Comparison of ENCODE assay signal across 18 mouse cellular contexts in the genomic region with DNA sequence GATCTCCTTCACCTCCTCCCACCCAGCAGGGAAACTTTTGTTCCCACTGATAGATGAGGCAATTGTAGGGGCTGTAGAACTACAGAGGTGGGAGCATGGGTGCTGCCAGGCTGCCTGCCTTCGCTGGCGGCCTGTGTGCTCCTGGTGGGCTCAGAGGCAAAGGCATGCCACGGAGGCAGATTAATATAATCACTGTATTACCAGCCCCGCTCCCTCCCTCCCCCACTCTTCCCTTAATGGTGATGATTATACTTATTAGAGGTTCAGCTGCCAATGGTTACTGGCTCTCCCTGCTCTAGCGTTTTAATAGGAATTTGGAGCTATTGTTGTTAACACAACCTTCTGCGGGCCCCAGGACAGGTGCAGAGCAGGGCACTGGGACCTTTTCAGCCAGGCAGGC. TPM values are rescaled to one million over a fixed set of nuclear protein-coding genes. Genes with fewer than 3 reads are reported as not detected.
DNase-seq lines count a peak whose midpoint lies in the region; ATAC-seq and TF ChIP-seq lines count a peak whose summit lies in the region.
"Had no signal": no experiment of that assay in that cellular context is flagged by ENCODE, and none has a peak within 500 bp of the region (broad histone marks: within the 10 kb centered on the region; RNA-seq: fewer than 3 reads in every experiment).

No protein-coding gene starts in this region.

- H3K4me2 ChIP-seq in hindbrain, postnatal 0 days (ENCODE audit: low read depth, low read length): no peak overlapping the region
- no peak overlapping the region for H3K4me2 ChIP-seq in liver, embryonic 12.5 days
- no peak overlapping the region for H3K4me2 ChIP-seq in forebrain, embryonic 12.5 days
- no peak overlapping the region for H3K4me2 ChIP-seq in liver, embryonic 15.5 days

- ATAC-seq in hindbrain, postnatal 0 days: no peak
- ATAC-seq in liver, embryonic 12.5 days: no peak
- no peak for ATAC-seq in forebrain, embryonic 12.5 days (ENCODE audit: low FRiP score)
- ATAC-seq in liver, embryonic 15.5 days (ENCODE audit: insufficient read depth): no peak
- no peak for ATAC-seq in CD4-positive, CD25-positive, alpha-beta regulatory T cell, adult 4 months

- no peaks in the 10 kb centered on the region for H3K9me3 ChIP-seq in hindbrain, embryonic 10.5 days
- H3K9me3 ChIP-seq in hindbrain, postnatal 0 days (ENCODE audit: low read length): no peaks in the 10 kb centered on the region
- no peaks in the 10 kb centered on the region for H3K9me3 ChIP-seq in liver, embryonic 12.5 days (replicated peaks)
- no peaks in the 10 kb centered on the region for H3K9me3 ChIP-seq in forebrain, embryonic 12.5 days
- H3K9me3 ChIP-seq in liver, embryonic 15.5 days (replicated peaks): no peaks in the 10 kb centered on the region

- H3K27me3 ChIP-seq in hindbrain, embryonic 10.5 days (ENCODE audit: insufficient read depth, poor library complexity, severe bottlenecking): peaks cover 7% of the 10 kb centered on the region
- no peaks in the 10 kb centered on the region for H3K27me3 ChIP-seq in hindbrain, postnatal 0 days (ENCODE audit: insufficient read depth, low read length)
- H3K27me3 ChIP-seq in liver, embryonic 12.5 days (replicated peaks): no peaks in the 10 kb centered on the region
- 0 out of 2 replicates have a peak, but pooled peaks cover 8% of the 10 kb centered on the region for H3K27me3 ChIP-seq in forebrain, embryonic 12.5 days
- H3K27me3 ChIP-seq in liver, embryonic 15.5 days: no peaks in the 10 kb centered on the region

- H3K9ac ChIP-seq in hindbrain, postnatal 0 days (replicated peaks; ENCODE audit: low read length): no peak overlapping the region
- no peak overlapping the region for H3K9ac ChIP-seq in liver, embryonic 12.5 days
- no peak overlapping the region for H3K9ac ChIP-seq in forebrain, embryonic 12.5 days
- H3K9ac ChIP-seq in liver, embryonic 15.5 days: no peak overlapping the region
- H3K9ac ChIP-seq: liver, embryonic 14.5 days had no signal

- no peak overlapping the region for H3K4me3 ChIP-seq in hindbrain, embryonic 10.5 days
- no peak overlapping the region for H3K4me3 ChIP-seq in hindbrain, postnatal 0 days (ENCODE audit: low read length)
- H3K4me3 ChIP-seq in liver, embryonic 12.5 days: no peak overlapping the region
- H3K4me3 ChIP-seq in forebrain, embryonic 12.5 days (replicated peaks): no peak overlapping the region
- no peak overlapping the region for H3K4me3 ChIP-seq in liver, embryonic 15.5 days (replicated peaks)
- H3K4me3 ChIP-seq: erythroblast, embryonic 14.5 days had no signal

- DNase-seq in hindbrain, embryonic 10.5 days (ENCODE audit: low spot score): no peak
- DNase-seq in hindbrain, postnatal 0 days (ENCODE audit: low spot score): no peak
- no peak for DNase-seq in liver
- no peak for DNase-seq in cerebellum, postnatal 10 days
- DNase-seq: adrenal gland, adult 8-10 months; cerebellum, adult 11-12 months; cerebellum, postnatal 36 days; layer of hippocampus, postnatal 36 days; lung, postnatal 36 days; right cerebral cortex, adult 18-20 months; thymus, adult 18-20 months had no signal

- H3K4me1 ChIP-seq in hindbrain, embryonic 10.5 days (replicated peaks): peaks cover 89% of the 10 kb centered on the region
- H3K4me1 ChIP-seq in hindbrain, postnatal 0 days (ENCODE audit: insufficient read depth, low read length): peaks cover 8% of the 10 kb centered on the region
- H3K4me1 ChIP-seq in liver, embryonic 12.5 days: peaks cover 60% of the 10 kb centered on the region
- peaks cover 19% of the 10 kb centered on the region for H3K4me1 ChIP-seq in forebrain, embryonic 12.5 days
- peaks cover 69% of the 10 kb centered on the region for H3K4me1 ChIP-seq in liver, embryonic 15.5 days (replicated peaks)

- WGBS in hindbrain, embryonic 10.5 days: 62% methylated on average over 6 of the region's 6 CpGs
- 47% methylated on average over 6 of the region's 6 CpGs for WGBS in hindbrain, postnatal 0 days
- WGBS in liver, embryonic 12.5 days (ENCODE audit: insufficient replicate concordance): 76% methylated on average over 6 of the region's 6 CpGs
- WGBS in forebrain, embryonic 12.5 days: 34% methylated on average over 6 of the region's 6 CpGs
- WGBS in liver, embryonic 15.5 days (ENCODE audit: insufficient replicate concordance): 70% methylated on average over 6 of the region's 6 CpGs

- peak overlapping the region; percentile 76 for H3K27ac ChIP-seq in hindbrain, embryonic 10.5 days
- no peak overlapping the region for H3K27ac ChIP-seq in hindbrain, postnatal 0 days
- peak overlapping the region; percentile 39; the same call in 1 of the 2 replicates for H3K27ac ChIP-seq in liver, embryonic 12.5 days
- H3K27ac ChIP-seq in forebrain, embryonic 12.5 days: peak overlapping the region; percentile 54; the same call in 1 of the 2 replicates
- peak overlapping the region; percentile 51 for H3K27ac ChIP-seq in liver, embryonic 15.5 days (replicated peaks)
- H3K27ac ChIP-seq: liver, embryonic 14.5 days had no signal

- no peaks in the 10 kb centered on the region for H3K36me3 ChIP-seq in hindbrain, embryonic 10.5 days
- H3K36me3 ChIP-seq in hindbrain, postnatal 0 days (ENCODE audit: insufficient read depth, low read length): no peaks in the 10 kb centered on the region
- no peaks in the 10 kb centered on the region for H3K36me3 ChIP-seq in liver, embryonic 12.5 days
- no peaks in the 10 kb centered on the region for H3K36me3 ChIP-seq in forebrain, embryonic 12.5 days (replicated peaks)
- no peaks in the 10 kb centered on the region for H3K36me3 ChIP-seq in liver, embryonic 15.5 days (replicated peaks)

- no peak for TF ChIP-seq CTCF in hindbrain, postnatal 0 days (IDR thresholded peaks at IDR 0.05; ENCODE audit: low read depth)

RNA-seq across cellular contexts. Expression of a gene that starts 26.0 kb away (rescaled TPM):
- polyA plus RNA-seq in hindbrain, embryonic 10.5 days (2016; fragmentation: Nextera tagmentation; extraction: Ambion mirVana): 2.1 and 3.6 TPM in 2 replicates
- total RNA-seq in hindbrain, postnatal 0 days (2014; rRNA removed): 8.5 and 10.4 TPM in 2 replicates
- polyA plus RNA-seq in hindbrain, postnatal 0 days (2015; fragmentation: Nextera tagmentation; extraction: Ambion mirVana): 3.7 and 4.6 TPM in 2 replicates
- 0.10 and 0.11 TPM in 2 replicates for polyA plus RNA-seq in liver, embryonic 12.5 days (2016; fragmentation: Nextera tagmentation; extraction: Ambion mirVana)
- 2.6 and 3.2 TPM in 2 replicates for polyA plus RNA-seq in forebrain, embryonic 12.5 days (2016; fragmentation: Nextera tagmentation; extraction: Ambion mirVana)
- 0.08 and 0.13 TPM in 2 replicates for polyA plus RNA-seq in liver, embryonic 15.5 days (2015; fragmentation: Nextera tagmentation; extraction: Ambion mirVana)
- not detected for polyA plus RNA-seq in CD4-positive, CD25-positive, alpha-beta regulatory T cell, adult 4 months (2017; shearing (Covaris generic))
- total RNA-seq: neutrophil, adult 5-6 weeks had no signal
- polyA plus RNA-seq: erythroblast, embryonic 14.5 days had no signal

RNA-seq across cellular contexts. Expression of a gene that starts 39.4 kb away (rescaled TPM):
- polyA plus RNA-seq in hindbrain, embryonic 10.5 days (2016; fragmentation: Nextera tagmentation; extraction: Ambion mirVana): 0.71 and 1.7 TPM in 2 replicates
- 6.1 and 9.1 TPM in 2 replicates for total RNA-seq in hindbrain, postnatal 0 days (2014; rRNA removed)
- polyA plus RNA-seq in hindbrain, postnatal 0 days (2015; fragmentation: Nextera tagmentation; extraction: Ambion mirVana): 7.1 and 8.0 TPM in 2 replicates
- 0.69 and 0.81 TPM in 2 replicates for polyA plus RNA-seq in liver, embryonic 12.5 days (2016; fragmentation: Nextera tagmentation; extraction: Ambion mirVana)
- polyA plus RNA-seq in forebrain, embryonic 12.5 days (2016; fragmentation: Nextera tagmentation; extraction: Ambion mirVana): 2.0 and 2.1 TPM in 2 replicates
- 3.5 and 3.7 TPM in 2 replicates for polyA plus RNA-seq in liver, embryonic 15.5 days (2015; fragmentation: Nextera tagmentation; extraction: Ambion mirVana)
- not detected for polyA plus RNA-seq in CD4-positive, CD25-positive, alpha-beta regulatory T cell, adult 4 months (2017; shearing (Covaris generic))
- total RNA-seq: neutrophil, adult 5-6 weeks had no signal
- polyA plus RNA-seq: erythroblast, embryonic 14.5 days had no signal
